Mouse (Mus musculus): ENCODE measurements around the gene Dock1. TPM values are rescaled to one million over a fixed set of nuclear protein-coding genes. Genes with fewer than 3 reads are reported as not detected.

Dock1 gene
- total RNA-seq, 2 experiments from 2014 or later, result 6.6 to 9.5 TPM

- no peak overlapping the region for H3K27ac ChIP-seq
- DNase-seq, result no peak
- intact Hi-C loops (cut with DNase I), result no loop called here
- TF ChIP-seq CTCF (IDR thresholded peaks at IDR 0.05), result no peak
- H3K4me3 ChIP-seq, result no peak overlapping the region
Observed at GRCm38 (mm10) chr7:134774468-134775162, 104.2 kb downstream of the Dock1 start.

- DNase-seq, result no peak
- intact Hi-C loops (cut with DNase I), result no loop called here
- Histone ChIP-seq H3K4me3 (no peak overlapping the region), H3K27ac (no peak overlapping the region)
- TF ChIP-seq CTCF (IDR thresholded peaks at IDR 0.05), result no peak
Observed at GRCm38 (mm10) chr7:134775671-134776070, 105.2 kb downstream of the Dock1 start.

- Histone ChIP-seq H3K4me3 (no peak overlapping the region), H3K27ac (no peak overlapping the region)
- intact Hi-C loops (cut with DNase I), result no loop called here
- TF ChIP-seq CTCF (IDR thresholded peaks at IDR 0.05), result no peak
- DNase-seq, result no peak
Observed at GRCm38 (mm10) chr7:134776306-134776705, 105.9 kb downstream of the Dock1 start.

- intact Hi-C loops (cut with DNase I), result no loop called here
- no peak for TF ChIP-seq CTCF (IDR thresholded peaks at IDR 0.05)
- no peak for DNase-seq
- no peak overlapping the region for H3K27ac ChIP-seq
- H3K4me3 ChIP-seq, result no peak overlapping the region
Observed at GRCm38 (mm10) chr7:134779761-134780160, 109.3 kb downstream of the Dock1 start.

GRCm38 (mm10) chr7:134787110-134787509 lies 116.7 kb downstream of the Dock1 start:
- intact Hi-C loops (cut with DNase I), result no loop called here
- DNase-seq, result no peak
- TF ChIP-seq CTCF (IDR thresholded peaks at IDR 0.05), result no peak
- H3K27ac ChIP-seq, result no peak overlapping the region
- H3K4me3 ChIP-seq, result no peak overlapping the region

GRCm38 (mm10) chr7:134794889-134795288 lies 124.4 kb downstream of the Dock1 start:
- no peak overlapping the region for H3K4me3 ChIP-seq
- intact Hi-C loops (cut with DNase I), result no loop called here
- DNase-seq, result no peak
- no peak overlapping the region for H3K27ac ChIP-seq
- TF ChIP-seq CTCF (IDR thresholded peaks at IDR 0.05), result no peak

- intact Hi-C loops (cut with DNase I), result no loop called here
- no peak for TF ChIP-seq CTCF (IDR thresholded peaks at IDR 0.05)
- Histone ChIP-seq H3K4me3 (no peak overlapping the region), H3K27ac (no peak overlapping the region)
- DNase-seq, result no peak
Observed at GRCm38 (mm10) chr7:134800079-134800478, 129.6 kb downstream of the Dock1 start.

GRCm38 (mm10) chr7:134804422-134804821 lies 134.0 kb downstream of the Dock1 start:
- no peak for TF ChIP-seq CTCF (IDR thresholded peaks at IDR 0.05)
- no peak overlapping the region for H3K4me3 ChIP-seq
- DNase-seq, result no peak
- no peak overlapping the region for H3K27ac ChIP-seq
- intact Hi-C loops (cut with DNase I), result no loop called here

GRCm38 (mm10) chr7:134806799-134807198 lies 136.3 kb downstream of the Dock1 start:
- no peak for DNase-seq
- Histone ChIP-seq H3K4me3 (no peak overlapping the region), H3K27ac (no peak overlapping the region)
- TF ChIP-seq CTCF (IDR thresholded peaks at IDR 0.05), result no peak
- intact Hi-C loops (cut with DNase I), result no loop called here

- TF ChIP-seq CTCF (IDR thresholded peaks at IDR 0.05), result no peak
- DNase-seq, result no peak
- intact Hi-C loops (cut with DNase I), result no loop called here
- no peak overlapping the region for H3K27ac ChIP-seq
- no peak overlapping the region for H3K4me3 ChIP-seq
Observed at GRCm38 (mm10) chr7:134808406-134808805, 138.0 kb downstream of the Dock1 start.

- intact Hi-C loops (cut with DNase I), result no loop called here
- Histone ChIP-seq H3K27ac (no peak overlapping the region), H3K4me3 (no peak overlapping the region)
- no peak for TF ChIP-seq CTCF (IDR thresholded peaks at IDR 0.05)
- DNase-seq, result no peak
Observed at GRCm38 (mm10) chr7:134809241-134809975, 139.0 kb downstream of the Dock1 start.

- no peak for TF ChIP-seq CTCF (IDR thresholded peaks at IDR 0.05)
- DNase-seq, result no peak
- Histone ChIP-seq H3K27ac (no peak overlapping the region), H3K4me3 (no peak overlapping the region)
- intact Hi-C loops (cut with DNase I), result no loop called here
Observed at GRCm38 (mm10) chr7:134818471-134818870, 148.0 kb downstream of the Dock1 start.

- H3K4me3 ChIP-seq, result no peak overlapping the region
- DNase-seq, result no peak
- H3K27ac ChIP-seq, result no peak overlapping the region
- intact Hi-C loops (cut with DNase I), result no loop called here
- no peak for TF ChIP-seq CTCF (IDR thresholded peaks at IDR 0.05)
Observed at GRCm38 (mm10) chr7:134821264-134821663, 150.8 kb downstream of the Dock1 start.

- intact Hi-C loops (cut with DNase I), result no loop called here
- DNase-seq, result no peak
- TF ChIP-seq CTCF (IDR thresholded peaks at IDR 0.05), result no peak
- Histone ChIP-seq H3K27ac (no peak overlapping the region), H3K4me3 (no peak overlapping the region)
Observed at GRCm38 (mm10) chr7:134822006-134822405, 151.6 kb downstream of the Dock1 start.
